In genomic region chr13:34149463-34150176, GRCm38 (mm10) we compare ENCODE assay signal across 10 mouse cellular contexts. TPM values are rescaled to one million over a fixed set of nuclear protein-coding genes. Genes with fewer than 3 reads are reported as not detected.
A peak's percentile ranks its signal among the peaks of the same experiment; 100 is the strongest.
DNase-seq lines count a peak whose midpoint lies in the region; ATAC-seq lines count a peak whose summit lies in the region.
"Had no signal": no experiment of that assay in that cellular context is flagged by ENCODE, and none has a peak within 500 bp of the region (broad histone marks: within the 10 kb centered on the region; RNA-seq: fewer than 3 reads in every experiment).

No protein-coding gene starts in this region.

- no peaks in the 10 kb centered on the region for H3K27me3 ChIP-seq in kidney, embryonic 15.5 days
- no peaks in the 10 kb centered on the region for H3K27me3 ChIP-seq in embryonic facial prominence, embryonic 14.5 days (replicated peaks; ENCODE audit: control insufficient read depth, insufficient read depth, low read length)
- no peaks in the 10 kb centered on the region for H3K27me3 ChIP-seq in intestine, embryonic 14.5 days (replicated peaks; ENCODE audit: control insufficient read depth, insufficient read depth, low read length)
- H3K27me3 ChIP-seq in midbrain, embryonic 16.5 days (ENCODE audit: control insufficient read depth, insufficient read depth, low read depth, low read length): no peaks in the 10 kb centered on the region

- peak overlapping the region; percentile 79; the same call in 1 of the 2 replicates for H3K27ac ChIP-seq in kidney, embryonic 15.5 days
- H3K27ac ChIP-seq in embryonic facial prominence, embryonic 14.5 days (replicated peaks; ENCODE audit: low read depth, low read length): peak overlapping the region; percentile 86
- H3K27ac ChIP-seq in intestine, embryonic 14.5 days (ENCODE audit: low read depth): peak overlapping the region; percentile 87
- H3K27ac ChIP-seq in midbrain, embryonic 16.5 days (ENCODE audit: low read length): peak overlapping the region; percentile 99

- H3K4me3 ChIP-seq in kidney, embryonic 15.5 days (replicated peaks): peak overlapping the region; percentile 51
- peak overlapping the region; percentile 41 for H3K4me3 ChIP-seq in embryonic facial prominence, embryonic 14.5 days (ENCODE audit: low read depth, low read length)
- H3K4me3 ChIP-seq in intestine, embryonic 14.5 days (ENCODE audit: low read depth, low read length): peak overlapping the region; percentile 45
- H3K4me3 ChIP-seq in midbrain, embryonic 16.5 days (ENCODE audit: low read depth, low read length): peak overlapping the region; percentile 42

- 0 out of 2 replicates have a peak overlapping the region, but pooled peaks have one; percentile 50 for H3K9ac ChIP-seq in kidney, embryonic 15.5 days
- peak overlapping the region; percentile 55; the same call in 1 of the 2 replicates for H3K9ac ChIP-seq in embryonic facial prominence, embryonic 14.5 days (ENCODE audit: low read depth, low read length)
- H3K9ac ChIP-seq in intestine, embryonic 14.5 days (ENCODE audit: low read length): peak overlapping the region; percentile 60
- H3K9ac ChIP-seq in midbrain, embryonic 16.5 days (ENCODE audit: low read depth, low read length): peak overlapping the region; percentile 71

- H3K36me3 ChIP-seq in kidney, embryonic 15.5 days: no peaks in the 10 kb centered on the region
- H3K36me3 ChIP-seq in embryonic facial prominence, embryonic 14.5 days (ENCODE audit: control insufficient read depth, insufficient read depth, low read length): no peaks in the 10 kb centered on the region
- no peaks in the 10 kb centered on the region for H3K36me3 ChIP-seq in intestine, embryonic 14.5 days (ENCODE audit: control insufficient read depth, insufficient read depth, low read length)
- no peaks in the 10 kb centered on the region for H3K36me3 ChIP-seq in midbrain, embryonic 16.5 days (ENCODE audit: control insufficient read depth, insufficient read depth, low read length)
- H3K36me3 ChIP-seq: G1E had no signal

- no peak for DNase-seq in kidney, adult 9 months
- DNase-seq in embryonic facial prominence, embryonic 14.5 days (ENCODE audit: low spot score): no peak
- no peak for DNase-seq in intestine, embryonic 14.5 days (ENCODE audit: low spot score)
- no peak for DNase-seq in adrenal gland, postnatal 10 days
- DNase-seq in urinary bladder, adult 18-20 months (ENCODE audit: low spot score in 2 of 2): no peak

- H3K4me1 ChIP-seq in kidney, embryonic 15.5 days: peaks cover 44% of the 10 kb centered on the region
- peaks cover 13% of the 10 kb centered on the region for H3K4me1 ChIP-seq in embryonic facial prominence, embryonic 14.5 days (ENCODE audit: control insufficient read depth, insufficient read depth, low read length)
- H3K4me1 ChIP-seq in intestine, embryonic 14.5 days (replicated peaks; ENCODE audit: control insufficient read depth, insufficient read depth, low read length): peaks cover 27% of the 10 kb centered on the region
- peaks cover 40% of the 10 kb centered on the region for H3K4me1 ChIP-seq in midbrain, embryonic 16.5 days (ENCODE audit: control insufficient read depth, insufficient read depth, low read length)

- H3K9me3 ChIP-seq in kidney, embryonic 15.5 days (replicated peaks): no peaks in the 10 kb centered on the region
- H3K9me3 ChIP-seq in embryonic facial prominence, embryonic 14.5 days (ENCODE audit: control insufficient read depth, low read length): no peaks in the 10 kb centered on the region
- no peaks in the 10 kb centered on the region for H3K9me3 ChIP-seq in intestine, embryonic 14.5 days (ENCODE audit: control insufficient read depth, low read length)
- no peaks in the 10 kb centered on the region for H3K9me3 ChIP-seq in midbrain, embryonic 16.5 days (replicated peaks; ENCODE audit: control insufficient read depth, low read length, poor library complexity, severe bottlenecking)
- H3K9me3 ChIP-seq: G1E had no signal

- ATAC-seq in kidney, embryonic 15.5 days (replicated peaks; ENCODE audit: low FRiP score): no peak
- ATAC-seq in embryonic facial prominence, embryonic 14.5 days (ENCODE audit: low read depth): no peak
- no peak for ATAC-seq in intestine, embryonic 14.5 days (replicated peaks; ENCODE audit: low FRiP score, low TSS enrichment, low read depth)
- ATAC-seq in midbrain, embryonic 16.5 days: peak; percentile 23; the same call in 1 of the 2 replicates
- no peak for ATAC-seq in frontal cortex, adult (ENCODE audit: low TSS enrichment)

- WGBS in kidney, embryonic 15.5 days: 59% methylated on average over 5 of the region's 5 CpGs
- 38% methylated on average over 5 of the region's 5 CpGs for WGBS in embryonic facial prominence, embryonic 14.5 days
- 48% methylated on average over 5 of the region's 5 CpGs for WGBS in intestine, embryonic 14.5 days
- 33% methylated on average over 5 of the region's 5 CpGs for WGBS in midbrain, embryonic 16.5 days

- peak overlapping the region; percentile 80 for H3K4me2 ChIP-seq in kidney, embryonic 15.5 days
- peak overlapping the region; percentile 59 for H3K4me2 ChIP-seq in embryonic facial prominence, embryonic 14.5 days (ENCODE audit: low read depth, low read length)
- H3K4me2 ChIP-seq in intestine, embryonic 14.5 days (ENCODE audit: low read length): peak overlapping the region; percentile 72
- peak overlapping the region; percentile 51 for H3K4me2 ChIP-seq in midbrain, embryonic 16.5 days (ENCODE audit: low read length)

RNA-seq across cellular contexts. Expression of gene Psmg4, which starts 13.1 kb away (rescaled TPM):
- polyA plus RNA-seq in kidney, embryonic 15.5 days (2015; fragmentation: Nextera tagmentation; extraction: Ambion mirVana): 79.0 and 88.7 TPM in 2 replicates
- polyA plus RNA-seq in embryonic facial prominence, embryonic 14.5 days (2014; fragmentation: Nextera tagmentation; extraction: Ambion mirVana): 76.0 and 76.5 TPM in 2 replicates
- polyA plus RNA-seq in intestine, embryonic 14.5 days (2014; fragmentation: Nextera tagmentation; extraction: Ambion mirVana): 86.8 and 90.8 TPM in 2 replicates
- polyA plus RNA-seq in midbrain, embryonic 16.5 days (2015; fragmentation: Nextera tagmentation; extraction: Ambion mirVana): 71.6 and 74.6 TPM in 2 replicates
- total RNA-seq in adrenal gland, postnatal 10 days (2021): 10 to 100 TPM; 35.4 to 43.9 TPM

RNA-seq across cellular contexts. Expression of gene Tubb2b, which starts 19.4 kb away (rescaled TPM):
- 29.3 and 36.6 TPM in 2 replicates for polyA plus RNA-seq in kidney, embryonic 15.5 days (2015; fragmentation: Nextera tagmentation; extraction: Ambion mirVana)
- 51.3 and 52.1 TPM in 2 replicates for polyA plus RNA-seq in embryonic facial prominence, embryonic 14.5 days (2014; fragmentation: Nextera tagmentation; extraction: Ambion mirVana)
- polyA plus RNA-seq in intestine, embryonic 14.5 days (2014; fragmentation: Nextera tagmentation; extraction: Ambion mirVana): 35.5 and 41.5 TPM in 2 replicates
- polyA plus RNA-seq in midbrain, embryonic 16.5 days (2015; fragmentation: Nextera tagmentation; extraction: Ambion mirVana): 1,230 and 1,315 TPM in 2 replicates
- total RNA-seq in adrenal gland, postnatal 10 days (2021): 10 to 100 TPM; 24.9 to 61.2 TPM
- total RNA-seq: hematopoietic stem cell, adult 5-6 weeks had no signal

Comparison
In these comparisons a context has a peak if more than half of its experiments do, and no peak if none do; other contexts are left out.
1. RNA of gene Tubb2b, which starts 19.4 kb away (polyA plus RNA-seq): 1,230 to 1,315 TPM in midbrain, embryonic 16.5 days; 51.3 to 52.1 TPM in embryonic facial prominence, embryonic 14.5 days, 29.3 to 36.6 TPM in kidney, embryonic 15.5 days and 35.5 to 41.5 TPM in intestine, embryonic 14.5 days; every median in the first group is over 10 times any median in the second.
2. Peak in every context shown above with its lines, with median percentiles within 50 percentile points of each other: H3K27ac ChIP-seq, H3K4me2 ChIP-seq, H3K4me3 ChIP-seq and H3K9ac ChIP-seq.